Mouse (Mus musculus) cerebellum, adult 2 months (tissue): ENCODE data around the gene Sema7a.

ENCODE experiments used
- CTCF ChIP-seq: fragments of 200-500 bp; IDR thresholded peaks from 2 replicates; pipeline ENCODE4 v1.5.1; 2011; ENCODE audit warnings: low read depth, mild to moderate bottlenecking, control low read depth, low read length, moderate library complexity, borderline replicate concordance; ENCODE audit not compliant: insufficient read depth
- POLR2A ChIP-seq: fragments of 200-500 bp; IDR thresholded peaks from 2 replicates; pipeline ENCODE4 v1.6.1; 2011; ENCODE audit warnings: low read length, control low read depth, borderline replicate concordance; ENCODE audit not compliant: insufficient read depth

GRCm38 (mm10) chr9:57998032-57998659, 58.2 kb downstream of the Sema7a start:
- TF ChIP-seq POLR2A: peak; percentile 13; the same call in 1 of the 2 replicates
- peak; percentile 85 for TF ChIP-seq CTCF
